Mouse (Mus musculus) embryonic fibroblast, embryonic 13.5 days (primary cell): ENCODE measurements at regions not wholly inside any gene's neighbourhood (a gene's known extent, or its start where the extent isn't known, plus 50 kb on each side); places are given as distances from the start of the nearest gene placed in this dataset.

Experiments used
- H3K27ac ChIP-seq: 2 replicates; pipeline ENCODE4 v1.5.1; 2012; ENCODE audit warnings: low read length, control low read depth, inconsistent platforms; ENCODE audit not compliant: insufficient read depth
- H3K4me1 ChIP-seq: 2 replicates; pipeline ENCODE4 v1.6.1; 2011; ENCODE audit warnings: low read length; ENCODE audit not compliant: control insufficient read depth, insufficient read depth
- H3K4me3 ChIP-seq: 2 replicates; pipeline ENCODE4 v1.5.1; 2011; ENCODE audit warnings: mild to moderate bottlenecking, control low read depth, low read length; ENCODE audit not compliant: insufficient read depth
- CTCF ChIP-seq: IDR thresholded peaks from 2 replicates; pipeline ENCODE4 v1.5.1; 2011; ENCODE audit warnings: mild to moderate bottlenecking, control low read depth, low read length, moderate library complexity, borderline replicate concordance; ENCODE audit not compliant: insufficient read depth
- POLR2A ChIP-seq: IDR thresholded peaks from 2 replicates; pipeline ENCODE4 v1.6.1; 2011; ENCODE audit warnings: low read depth, mild to moderate bottlenecking, control low read depth, low read length, moderate library complexity

GRCm38 (mm10) chr8:15734461-15734860, 688.6 kb upstream of the BB014433 start:
- TF ChIP-seq POLR2A (no peak), CTCF (no peak)
- Histone ChIP-seq H3K4me1 (peaks cover 6% of the 10 kb centered on the region; the same call in 1 of the 2 replicates), H3K27ac (no peak overlapping the region), H3K4me3 (no peak overlapping the region)

DNA sequence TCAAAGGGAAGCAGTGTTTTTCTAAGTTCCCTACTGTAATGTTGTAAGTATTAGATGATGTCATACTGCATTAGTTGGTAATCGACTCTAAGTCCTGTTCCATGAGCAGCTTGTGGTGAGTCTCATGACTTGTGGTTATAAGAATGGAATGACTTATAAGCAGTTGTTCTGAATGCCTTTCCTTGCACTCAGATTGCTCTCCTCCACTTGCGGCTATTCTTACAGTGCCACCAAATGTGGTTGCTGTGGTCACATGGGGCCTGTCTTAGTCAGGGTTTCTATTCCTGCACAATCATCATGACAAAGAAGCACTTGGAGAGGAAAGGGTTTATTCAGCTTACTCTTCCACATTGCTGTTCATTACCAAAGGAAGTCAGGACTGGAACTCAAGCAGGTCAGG, 685.4 kb upstream of the BB014433 start:
- H3K4me1 ChIP-seq, result peaks cover 6% of the 10 kb centered on the region; the same call in 1 of the 2 replicates
- H3K27ac ChIP-seq, result peak overlapping the region; percentile 71; the same call in 1 of the 2 replicates
- no peak for TF ChIP-seq CTCF
- no peak for TF ChIP-seq POLR2A
- no peak overlapping the region for H3K4me3 ChIP-seq

- Histone ChIP-seq H3K27ac (no peak overlapping the region), H3K4me1 (peaks cover 6% of the 10 kb centered on the region; the same call in 1 of the 2 replicates), H3K4me3 (no peak overlapping the region)
- TF ChIP-seq CTCF, result 0 out of 2 replicates have a peak, but pooled peaks have one; percentile 12
- no peak for TF ChIP-seq POLR2A
Measured at GRCm38 (mm10) chr8:15729075-15729474, 683.2 kb upstream of the BB014433 start.

DNA sequence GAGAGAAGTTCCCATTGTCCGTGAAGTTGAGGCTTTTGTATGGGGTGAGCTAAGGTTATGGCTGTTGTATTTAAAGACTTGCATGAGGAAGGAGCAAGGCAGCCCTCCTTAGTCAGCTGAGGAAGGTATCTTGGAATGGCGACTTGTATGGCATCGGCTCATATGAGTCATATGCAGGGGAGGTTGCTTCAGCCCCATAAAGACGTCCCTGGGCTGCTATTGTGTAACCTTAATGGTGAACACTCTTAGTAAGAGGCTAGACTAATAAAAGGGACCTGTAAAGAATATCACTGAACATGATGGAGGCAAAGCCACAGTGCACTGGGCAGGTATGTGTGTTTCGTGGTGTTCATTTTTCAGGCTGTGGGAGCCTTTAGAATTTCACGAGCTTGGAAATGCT, 680.4 kb upstream of the BB014433 start:
- Histone ChIP-seq H3K4me3 (no peak overlapping the region), H3K4me1 (peaks cover 6% of the 10 kb centered on the region; the same call in 1 of the 2 replicates), H3K27ac (no peak overlapping the region)
- TF ChIP-seq CTCF, result no peak
- no peak for TF ChIP-seq POLR2A
